Mouse (Mus musculus) layer of hippocampus, adult 6 months (tissue): ENCODE data around the gene Vmn1r169. TPM values are rescaled to one million over a fixed set of nuclear protein-coding genes. Genes with fewer than 3 reads are reported as not detected.

Experiments
- long read RNA-seq, 2 experiments: library from polyadenylated mRNA; unstranded; transcript quantifications; one replicate each; pipeline ENCODE4 v2.0.0; 2019 to 2020
- polyA plus RNA-seq: library from polyadenylated mRNA; unstranded; fragments of <200 nt; fragmentation: Nextera tagmentation; gene quantifications from 2 replicates; pipeline ENCODE4 v1.2.3, GENCODE M21; 2021

The Vmn1r169 gene
- not detected in 2 replicates for polyA plus RNA-seq
- long read RNA-seq, experiment 1 = 0 reads
- long read RNA-seq, experiment 2 = 0 reads

GRCm38 (mm10) chr7:23575226-23575625 lies at the start of gene Vmn1r169:
Gene Vmn1r169 (plus strand): TSS chr7:23575526.

DNA sequence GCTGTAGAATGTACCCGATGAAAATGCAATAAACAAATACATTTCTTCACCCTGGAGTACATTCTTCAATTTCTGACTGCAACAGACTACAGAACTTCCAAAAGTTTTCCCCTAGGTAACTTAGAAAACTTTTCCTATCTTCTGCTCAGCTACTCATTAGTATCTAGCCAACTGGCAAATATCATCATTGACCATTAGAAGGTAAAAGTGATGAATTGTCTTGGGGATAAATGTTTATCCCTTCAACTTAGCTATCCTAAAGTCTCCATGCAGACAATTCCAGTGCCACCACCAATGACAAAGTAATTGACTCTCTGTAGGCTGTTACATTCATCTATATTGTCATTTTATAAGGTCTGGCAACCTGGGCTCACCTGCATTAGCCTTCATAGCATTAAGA lies 35.9 kb upstream of the Vmn1r169 start, which contains the start of gene Vmn1r168:
TSS of gene Vmn1r168 (plus strand) at position 301 of the 400 bp plus-strand sequence.

GRCm38 (mm10) chr7:23605875-23606274 lies 30.5 kb downstream of the Vmn1r169 start, which contains the start of gene Vmn1r170:
Gene Vmn1r170 (plus strand): TSS chr7:23606175.

Other genes starting within 250 kb of the Vmn1r169 start
- not detected in 2 replicates for gene Nlrp5, start 189.6 kb upstream of the Vmn1r169 start, polyA plus RNA-seq
- not detected in 2 replicates for gene Vmn1r167, start 68.3 kb upstream of the Vmn1r169 start, polyA plus RNA-seq
- 0.04 TPM in 1 of 2 replicates, not detected in the other for gene Vmn1r168, start 35.8 kb upstream of the Vmn1r169 start, polyA plus RNA-seq
- gene Vmn1r170, start 30.6 kb downstream of the Vmn1r169 start, polyA plus RNA-seq = not detected in 2 replicates
- gene Vmn1r171, start 55.2 kb downstream of the Vmn1r169 start, polyA plus RNA-seq = not detected in 2 replicates
- not detected in 2 replicates for gene Vmn1r172, start 82.8 kb downstream of the Vmn1r169 start, polyA plus RNA-seq
- gene Vmn1r173, start 125.2 kb downstream of the Vmn1r169 start, polyA plus RNA-seq = not detected in 2 replicates
- not detected in 2 replicates for gene Vmn1r174, start 176.7 kb downstream of the Vmn1r169 start, polyA plus RNA-seq
- not detected in 2 replicates for gene Vmn1r175, start 235.1 kb downstream of the Vmn1r169 start, polyA plus RNA-seq